Mouse (Mus musculus): ENCODE results near the gene Hpdl. TPM values are rescaled to one million over a fixed set of nuclear protein-coding genes. Genes with fewer than 3 reads are reported as not detected.

Gene Hpdl
- total and polyA plus RNA-seq, 2 experiments = 0.15 to 0.18 TPM

- no peak for TF ChIP-seq CTCF (IDR thresholded peaks at IDR 0.05; ENCODE audit: low read depth, low read length)
- no peak for TF ChIP-seq POLR2A (IDR thresholded peaks at IDR 0.05; ENCODE audit: extremely low read depth, insufficient read depth, low read length)
- WGBS = 96% methylated on average over 6 of the region's 6 CpGs
- H3K36me3 ChIP-seq (ENCODE audit: control insufficient read depth, insufficient read depth, low read length) = no peaks in the 10 kb centered on the region
- H3K4me1 ChIP-seq (ENCODE audit: control insufficient read depth, insufficient read depth, low read length) = peaks cover 4% of the 10 kb centered on the region
- H3K79me2 ChIP-seq (ENCODE audit: control insufficient read depth, insufficient read depth, low read length) = no peaks in the 10 kb centered on the region
- no peak for DNase-seq (ENCODE audit: extremely low read depth, low read depth, low spot score)
- H3K27me3 ChIP-seq (ENCODE audit: control insufficient read depth, insufficient read depth, low read length) = no peaks in the 10 kb centered on the region
- no peak overlapping the region for H3K27ac ChIP-seq (replicated peaks; ENCODE audit: insufficient read depth, low read depth, low read length)
- no peak overlapping the region for H3K4me3 ChIP-seq (ENCODE audit: insufficient read depth, low read depth, low read length)
- no peak overlapping the region for H3K9ac ChIP-seq (ENCODE audit: low read depth, low read length)
These were observed 4.0 kb downstream of the Hpdl start for GRCm38 (mm10) chr4:116817486-116817885.

GRCm38 (mm10) chr4:116815276-116815675, 6.2 kb downstream of the Hpdl start:
- no peaks in the 10 kb centered on the region for H3K4me1 ChIP-seq (ENCODE audit: control insufficient read depth, insufficient read depth, low read length)
- H3K79me2 ChIP-seq (ENCODE audit: control insufficient read depth, insufficient read depth, low read length) = no peaks in the 10 kb centered on the region
- TF ChIP-seq POLR2A (IDR thresholded peaks at IDR 0.05; ENCODE audit: extremely low read depth, insufficient read depth, low read length) (no peak), CTCF (IDR thresholded peaks at IDR 0.05; ENCODE audit: low read depth, low read length) (no peak)
- H3K36me3 ChIP-seq (ENCODE audit: control insufficient read depth, insufficient read depth, low read length) = no peaks in the 10 kb centered on the region
- H3K27ac ChIP-seq (replicated peaks; ENCODE audit: insufficient read depth, low read depth, low read length) = no peak overlapping the region
- 95% methylated on average over 5 of the region's 5 CpGs for WGBS
- H3K27me3 ChIP-seq (ENCODE audit: control insufficient read depth, insufficient read depth, low read length) = no peaks in the 10 kb centered on the region
- H3K4me3 ChIP-seq (ENCODE audit: insufficient read depth, low read depth, low read length) = no peak overlapping the region
- no peak overlapping the region for H3K9ac ChIP-seq (ENCODE audit: low read depth, low read length)
- no peak for DNase-seq (ENCODE audit: extremely low read depth, low read depth, low spot score)

GRCm38 (mm10) chr4:116811012-116811411, 10.5 kb downstream of the Hpdl start:
- WGBS = 77% methylated on average over 3 of the region's 3 CpGs
- Histone ChIP-seq H3K4me1 (ENCODE audit: control insufficient read depth, insufficient read depth, low read length) (peaks cover 4% of the 10 kb centered on the region; the same call in 1 of the 2 replicates), H3K27me3 (ENCODE audit: control insufficient read depth, insufficient read depth, low read length) (no peaks in the 10 kb centered on the region), H3K4me3 (ENCODE audit: insufficient read depth, low read depth, low read length) (no peak overlapping the region), H3K9ac (ENCODE audit: low read depth, low read length) (no peak overlapping the region), H3K36me3 (ENCODE audit: control insufficient read depth, insufficient read depth, low read length) (no peaks in the 10 kb centered on the region), H3K27ac (replicated peaks; ENCODE audit: insufficient read depth, low read depth, low read length) (no peak overlapping the region), H3K79me2 (ENCODE audit: control insufficient read depth, insufficient read depth, low read length) (no peaks in the 10 kb centered on the region)
- DNase-seq (ENCODE audit: extremely low read depth, low read depth, low spot score) = no peak
- TF ChIP-seq POLR2A (IDR thresholded peaks at IDR 0.05; ENCODE audit: extremely low read depth, insufficient read depth, low read length) = no peak
- no peak for TF ChIP-seq CTCF (IDR thresholded peaks at IDR 0.05; ENCODE audit: low read depth, low read length)

- H3K27me3 ChIP-seq (ENCODE audit: control insufficient read depth, insufficient read depth, low read length) = no peaks in the 10 kb centered on the region
- peaks cover 4% of the 10 kb centered on the region; the same call in 1 of the 2 replicates for H3K4me1 ChIP-seq (ENCODE audit: control insufficient read depth, insufficient read depth, low read length)
- no peaks in the 10 kb centered on the region for H3K79me2 ChIP-seq (ENCODE audit: control insufficient read depth, insufficient read depth, low read length)
- H3K36me3 ChIP-seq (ENCODE audit: control insufficient read depth, insufficient read depth, low read length) = peaks cover 10% of the 10 kb centered on the region; the same call in 1 of the 2 replicates
- under 1% methylated on average over 58 of the region's 58 CpGs for WGBS
- H3K9ac ChIP-seq (ENCODE audit: low read depth, low read length) = peak within 1 kb of the TSS; percentile 68
- DNase-seq (ENCODE audit: extremely low read depth, low read depth, low spot score) = peak; percentile 87
- H3K27ac ChIP-seq (replicated peaks; ENCODE audit: insufficient read depth, low read depth, low read length) = peak within 1 kb of the TSS; percentile 57
- peak within 1 kb of the TSS; percentile 67 for H3K4me3 ChIP-seq (ENCODE audit: insufficient read depth, low read depth, low read length)
- TF ChIP-seq POLR2A (IDR thresholded peaks at IDR 0.05; ENCODE audit: extremely low read depth, insufficient read depth, low read length) (0 out of 2 replicates have a peak, but pooled peaks have one; percentile 37), CTCF (IDR thresholded peaks at IDR 0.05; ENCODE audit: low read depth, low read length) (no peak)
These were observed 14.0 kb downstream of the Hpdl start, which contains the start of the genes Toe1 and Mutyh for GRCm38 (mm10) chr4:116807197-116808129. Gene Toe1, minus strand, starts transcription at chr4:116807640. Gene Mutyh, plus strand, starts transcription at chr4:116807723.

- Histone ChIP-seq H3K27ac (replicated peaks; ENCODE audit: insufficient read depth, low read depth, low read length) (no peak overlapping the region), H3K9ac (ENCODE audit: low read depth, low read length) (no peak overlapping the region), H3K79me2 (ENCODE audit: control insufficient read depth, insufficient read depth, low read length) (no peaks in the 10 kb centered on the region), H3K4me1 (ENCODE audit: control insufficient read depth, insufficient read depth, low read length) (peaks cover 6% of the 10 kb centered on the region), H3K36me3 (ENCODE audit: control insufficient read depth, insufficient read depth, low read length) (peaks cover 12% of the 10 kb centered on the region; the same call in 1 of the 2 replicates), H3K27me3 (ENCODE audit: control insufficient read depth, insufficient read depth, low read length) (no peaks in the 10 kb centered on the region), H3K4me3 (ENCODE audit: insufficient read depth, low read depth, low read length) (no peak overlapping the region)
- no peak for DNase-seq (ENCODE audit: extremely low read depth, low read depth, low spot score)
- WGBS = 63% methylated on average over 5 of the region's 5 CpGs
- no peak for TF ChIP-seq POLR2A (IDR thresholded peaks at IDR 0.05; ENCODE audit: extremely low read depth, insufficient read depth, low read length)
- no peak for TF ChIP-seq CTCF (IDR thresholded peaks at IDR 0.05; ENCODE audit: low read depth, low read length)
These were observed 21.6 kb downstream of the Hpdl start for GRCm38 (mm10) chr4:116799901-116800300.
